Mouse (Mus musculus) forebrain, embryonic 11.5 days (tissue): Measurements from ENCODE around the gene Dnase2b. TPM values are rescaled to one million over a fixed set of nuclear protein-coding genes. Genes with fewer than 3 reads are reported as not detected.

Source experiments
- ATAC-seq: fragments of 200-750 bp; cut with Nextera tagmentation; replicated peaks from 2 replicates; pipeline ENCODE4 v1.8.0; 2017; ENCODE audit warnings: moderate TSS enrichment; ENCODE audit not compliant: low FRiP score
- DNase-seq: peaks from one replicate; pipeline ENCODE4 v3.0.0-alpha.2; 2017; ENCODE audit warnings: low spot score
- H3K27ac ChIP-seq: fragments of 300-500 bp; sonication (generic); 2 replicates; pipeline ENCODE4 v1.5.1; 2014; ENCODE audit warnings: low read depth, low read length
- H3K27me3 ChIP-seq: fragments of 300-500 bp; sonication (generic); 2 replicates; pipeline ENCODE4 v1.6.1; 2014; ENCODE audit warnings: mild to moderate bottlenecking, low read length, mixed read lengths; ENCODE audit not compliant: control insufficient read depth, insufficient read depth
- H3K36me3 ChIP-seq: fragments of 300-500 bp; sonication (generic); 2 replicates; pipeline ENCODE4 v1.6.1; 2014; ENCODE audit warnings: mild to moderate bottlenecking, low read length, moderate library complexity, mixed read lengths; ENCODE audit not compliant: control insufficient read depth, insufficient read depth
- H3K4me1 ChIP-seq: fragments of 300-500 bp; sonication (generic); replicated peaks from 2 replicates; pipeline ENCODE4 v1.6.1; 2014; ENCODE audit warnings: low read length, mixed read lengths; ENCODE audit not compliant: control insufficient read depth, insufficient read depth
- H3K4me2 ChIP-seq: fragments of 300-500 bp; sonication (generic); 2 replicates; pipeline ENCODE4 v1.6.1; 2014; ENCODE audit warnings: low read depth, mild to moderate bottlenecking, low read length, moderate library complexity, mixed read lengths; ENCODE audit not compliant: severe bottlenecking
- H3K4me3 ChIP-seq: fragments of 300-500 bp; sonication (generic); 2 replicates; pipeline ENCODE4 v1.5.1; 2014; ENCODE audit warnings: low read depth, low read length
- H3K9ac ChIP-seq: fragments of 300-500 bp; sonication (generic); 2 replicates; pipeline ENCODE4 v1.6.1; 2014; ENCODE audit warnings: low read length
- H3K9me3 ChIP-seq: fragments of 300-500 bp; sonication (generic); 2 replicates; pipeline ENCODE4 v1.6.1; 2016; ENCODE audit warnings: low read length, mixed read lengths; ENCODE audit not compliant: control insufficient read depth
- WGBS: fragments of 180-500 bp; shearing (Covaris S2); extraction: QIAGEN DNeasy Blood & Tissue Kit; methylation state at CpG from one replicate; pipeline ENCODE4 v1.1.7; 2014; 5-methylcytosine and 5-hydroxymethylcytosine counted together
- polyA plus RNA-seq: library from polyadenylated mRNA; unstranded; fragments of >200 nt; fragmentation: Nextera tagmentation; extraction: Ambion mirVana; gene quantifications from 2 replicates; pipeline ENCODE4 v1.2.1, GENCODE M21; 2014

Dnase2b gene
- polyA plus RNA-seq, 1 experiment from 2014 or later = not detected

GRCm38 (mm10) chr3:146604647-146605046, 10.7 kb downstream of the Dnase2b start:
- no peak overlapping the region for H3K9ac ChIP-seq
- no peaks in the 10 kb centered on the region for H3K4me1 ChIP-seq
- H3K27me3 ChIP-seq = no peaks in the 10 kb centered on the region
- no peaks in the 10 kb centered on the region for H3K9me3 ChIP-seq
- no peak for DNase-seq
- no peaks in the 10 kb centered on the region for H3K36me3 ChIP-seq
- H3K27ac ChIP-seq = no peak overlapping the region
- no peak overlapping the region for H3K4me3 ChIP-seq
- no peak for ATAC-seq
- H3K4me2 ChIP-seq = no peak overlapping the region
- WGBS = 89% methylated on average over 9 of the region's 9 CpGs

- H3K4me3 ChIP-seq = no peak overlapping the region
- H3K9ac ChIP-seq = no peak overlapping the region
- no peak overlapping the region for H3K27ac ChIP-seq
- no peaks in the 10 kb centered on the region for H3K4me1 ChIP-seq
- H3K36me3 ChIP-seq = no peaks in the 10 kb centered on the region
- ATAC-seq = no peak
- no peaks in the 10 kb centered on the region for H3K9me3 ChIP-seq
- WGBS = 96% methylated on average over 3 of the region's 3 CpGs
- H3K27me3 ChIP-seq = no peaks in the 10 kb centered on the region
- H3K4me2 ChIP-seq = no peak overlapping the region
- DNase-seq = no peak
Observed at GRCm38 (mm10) chr3:146602531-146602930, 12.9 kb downstream of the Dnase2b start.

GRCm38 (mm10) chr3:146601205-146601604, 14.2 kb downstream of the Dnase2b start:
- H3K36me3 ChIP-seq = no peaks in the 10 kb centered on the region
- ATAC-seq = no peak
- 91% methylated on average over 2 of the region's 2 CpGs for WGBS

GRCm38 (mm10) chr3:146599198-146599900, 16.0 kb downstream of the Dnase2b start:
- Histone ChIP-seq H3K27me3 (no peaks in the 10 kb centered on the region), H3K9me3 (no peaks in the 10 kb centered on the region), H3K4me1 (no peaks in the 10 kb centered on the region), H3K9ac (no peak overlapping the region), H3K27ac (no peak overlapping the region), H3K4me3 (no peak overlapping the region), H3K4me2 (no peak overlapping the region), H3K36me3 (no peaks in the 10 kb centered on the region)
- 91% methylated on average over 6 of the region's 6 CpGs for WGBS
- ATAC-seq = no peak
- DNase-seq = no peak

More at GRCm38 (mm10) chr3:146601205-146601604, 14.2 kb downstream of the Dnase2b start:
- no peak overlapping the region for H3K4me3 ChIP-seq
- H3K27ac ChIP-seq = no peak overlapping the region
- no peak overlapping the region for H3K9ac ChIP-seq
- H3K4me1 ChIP-seq = no peaks in the 10 kb centered on the region
- H3K9me3 ChIP-seq = no peaks in the 10 kb centered on the region
- no peak overlapping the region for H3K4me2 ChIP-seq
- H3K27me3 ChIP-seq = no peaks in the 10 kb centered on the region
- no peak for DNase-seq

- H3K4me1 ChIP-seq = no peaks in the 10 kb centered on the region
- DNase-seq (no peak), ATAC-seq (no peak)
- 91% methylated on average over 6 of the region's 6 CpGs for WGBS
- no peak overlapping the region for H3K27ac ChIP-seq
- no peak overlapping the region for H3K4me2 ChIP-seq
- H3K4me3 ChIP-seq = no peak overlapping the region
- no peaks in the 10 kb centered on the region for H3K9me3 ChIP-seq
- no peak overlapping the region for H3K9ac ChIP-seq
- no peaks in the 10 kb centered on the region for H3K36me3 ChIP-seq
- no peaks in the 10 kb centered on the region for H3K27me3 ChIP-seq
Observed at GRCm38 (mm10) chr3:146598411-146598810, 17.0 kb downstream of the Dnase2b start.

GRCm38 (mm10) chr3:146596864-146597263, 18.5 kb downstream of the Dnase2b start:
- no peaks in the 10 kb centered on the region for H3K9me3 ChIP-seq
- no peak overlapping the region for H3K27ac ChIP-seq
- ATAC-seq (no peak), DNase-seq (no peak)
- no peaks in the 10 kb centered on the region for H3K36me3 ChIP-seq
- 90% methylated on average over 7 of the region's 7 CpGs for WGBS
- H3K4me1 ChIP-seq = no peaks in the 10 kb centered on the region
- no peak overlapping the region for H3K4me3 ChIP-seq
- no peak overlapping the region for H3K4me2 ChIP-seq
- no peaks in the 10 kb centered on the region for H3K27me3 ChIP-seq
- H3K9ac ChIP-seq = no peak overlapping the region

- WGBS = 83% methylated on average over 8 of the region's 8 CpGs
- Histone ChIP-seq H3K9ac (no peak overlapping the region), H3K9me3 (no peaks in the 10 kb centered on the region), H3K36me3 (no peaks in the 10 kb centered on the region), H3K4me1 (no peaks in the 10 kb centered on the region), H3K4me2 (no peak overlapping the region), H3K27ac (no peak overlapping the region), H3K27me3 (no peaks in the 10 kb centered on the region), H3K4me3 (no peak overlapping the region)
- ATAC-seq (no peak), DNase-seq (no peak)
Observed at GRCm38 (mm10) chr3:146596387-146596786, 19.0 kb downstream of the Dnase2b start.

- H3K27ac ChIP-seq = no peak overlapping the region
- ATAC-seq = no peak
- H3K36me3 ChIP-seq = no peaks in the 10 kb centered on the region
- H3K9me3 ChIP-seq = no peaks in the 10 kb centered on the region
- no peak overlapping the region for H3K4me3 ChIP-seq
- no peak overlapping the region for H3K4me2 ChIP-seq
- no peaks in the 10 kb centered on the region for H3K4me1 ChIP-seq
- DNase-seq = no peak
- no peaks in the 10 kb centered on the region for H3K27me3 ChIP-seq
- WGBS = 91% methylated on average over 6 of the region's 6 CpGs
- H3K9ac ChIP-seq = no peak overlapping the region
Observed at GRCm38 (mm10) chr3:146595440-146595839, 20.0 kb downstream of the Dnase2b start.

- 72% methylated on average over 2 of the region's 2 CpGs for WGBS
- no peak for DNase-seq
- H3K9ac ChIP-seq = no peak overlapping the region
- H3K4me3 ChIP-seq = no peak overlapping the region
- ATAC-seq = no peak
- H3K4me1 ChIP-seq = no peaks in the 10 kb centered on the region
- H3K9me3 ChIP-seq = no peaks in the 10 kb centered on the region
- H3K4me2 ChIP-seq = no peak overlapping the region
- H3K36me3 ChIP-seq = no peaks in the 10 kb centered on the region
- no peaks in the 10 kb centered on the region for H3K27me3 ChIP-seq
- no peak overlapping the region for H3K27ac ChIP-seq
Observed at GRCm38 (mm10) chr3:146591601-146592000, 23.8 kb downstream of the Dnase2b start.
